Mouse (Mus musculus): ENCODE data around the gene Tpcn2. TPM values are rescaled to one million over a fixed set of nuclear protein-coding genes. Genes with fewer than 3 reads are reported as not detected.

Gene Tpcn2
- polyA plus RNA-seq, 2 experiments: 0.39 to 3.3 TPM

DNA sequence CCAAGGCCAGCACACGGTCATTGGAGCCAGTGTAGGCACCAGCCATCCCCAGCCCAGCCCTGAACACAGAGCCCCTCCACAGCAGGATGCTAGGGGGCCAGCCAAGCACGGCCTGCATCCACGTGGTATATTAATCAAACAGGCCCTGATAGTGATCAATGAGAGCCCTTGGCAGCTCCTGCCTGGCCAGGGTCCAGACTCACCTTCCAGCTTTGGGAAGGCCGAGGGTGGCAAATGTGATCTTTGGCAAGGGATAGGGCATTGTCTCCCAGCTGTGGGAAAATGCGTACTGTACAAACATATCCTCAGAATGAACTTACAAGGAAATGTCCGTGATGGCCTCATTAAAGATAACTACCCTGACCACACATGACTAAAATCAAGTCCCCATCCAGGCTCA lies 44.7 kb downstream of the Tpcn2 start:
- Histone ChIP-seq H3K4me2 (ENCODE audit: low read depth) (no peak overlapping the region), H3K9me3 (ENCODE audit: control insufficient read depth, low read length) (no peaks in the 10 kb centered on the region), H3K4me3 (ENCODE audit: insufficient read depth in 1 of 2, low read depth in 2 of 2, low read length in 2 of 2) (no peak overlapping the region), H3K27ac (no peak overlapping the region), H3K27me3 (ENCODE audit: control insufficient read depth, insufficient read depth, low read length) (no peaks in the 10 kb centered on the region), H3K4me1 (replicated peaks; ENCODE audit: control insufficient read depth in 2 of 2, insufficient read depth in 2 of 2, low read length in 1 of 2) (no peaks in the 10 kb centered on the region), H3K9ac (replicated peaks) (no peak overlapping the region), H3K36me3 (replicated peaks; ENCODE audit: control insufficient read depth, insufficient read depth, low read depth) (no peaks in the 10 kb centered on the region)
- 46% methylated on average over 6 of the region's 6 CpGs for WGBS (ENCODE audit: insufficient replicate concordance)
- ATAC-seq (ENCODE audit: insufficient read depth): no peak
- no peak for DNase-seq (ENCODE audit: low read depth in 3 of 3, low spot score in 3 of 3)
- TF ChIP-seq CTCF (IDR thresholded peaks at IDR 0.05; ENCODE audit: low read depth): no peak
- no peak for TF ChIP-seq EP300 (IDR thresholded peaks at IDR 0.05; ENCODE audit: low read depth)

DNA sequence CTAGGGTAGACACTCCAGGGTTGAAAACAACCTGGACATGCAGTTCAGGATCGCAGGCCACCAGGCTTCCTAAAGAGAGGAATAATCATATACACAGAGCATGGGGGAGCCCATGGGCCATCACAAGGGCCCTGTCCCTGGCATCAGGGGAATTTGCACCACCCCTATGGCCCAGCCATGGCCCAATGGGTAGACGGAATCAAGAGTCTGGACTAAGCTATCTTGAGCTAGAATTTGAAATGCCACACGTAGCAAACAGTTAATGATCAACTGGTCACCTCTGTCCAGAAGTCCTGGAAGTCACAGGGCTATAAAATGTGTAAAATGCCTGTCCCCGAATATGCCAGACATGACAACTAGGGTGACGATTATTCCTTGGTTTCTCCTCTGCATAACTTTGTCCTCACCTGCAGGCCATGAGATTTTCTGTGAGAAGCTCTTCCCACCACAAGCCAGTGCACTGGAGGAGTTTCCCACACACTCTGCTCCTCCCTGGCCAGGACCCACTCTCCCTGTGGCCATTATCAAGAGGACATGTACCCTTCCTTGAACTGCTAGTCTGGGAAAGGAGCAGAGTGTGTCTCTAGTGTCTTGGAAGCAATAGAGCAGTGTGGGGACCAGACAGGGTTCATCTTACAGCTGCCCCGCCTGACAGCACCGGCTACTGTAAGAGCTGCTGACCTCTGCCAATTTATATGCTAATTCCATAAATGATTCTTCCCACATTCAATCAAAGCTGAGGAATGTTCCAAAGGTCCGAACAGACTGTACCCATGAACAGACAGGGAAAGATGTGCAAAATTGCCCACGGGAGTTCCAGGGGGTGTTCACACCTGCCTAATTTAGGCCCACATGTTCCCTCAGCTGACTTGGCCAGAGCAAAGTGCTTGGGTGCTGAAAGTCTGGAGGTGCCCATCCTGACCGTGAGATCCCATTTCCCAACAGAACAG lies 48.7 kb downstream of the Tpcn2 start:
- no peak for TF ChIP-seq EP300 (IDR thresholded peaks at IDR 0.05; ENCODE audit: low read depth)
- no peak for TF ChIP-seq CTCF (IDR thresholded peaks at IDR 0.05; ENCODE audit: low read depth)
- ATAC-seq (ENCODE audit: insufficient read depth) (no peak), DNase-seq (ENCODE audit: low read depth in 3 of 3, low spot score in 3 of 3) (no peak)
- no peaks in the 10 kb centered on the region for H3K4me1 ChIP-seq (replicated peaks; ENCODE audit: control insufficient read depth in 2 of 2, insufficient read depth in 2 of 2, low read length in 1 of 2)
- no peak overlapping the region for H3K27ac ChIP-seq
- WGBS (ENCODE audit: insufficient replicate concordance): 54% methylated on average over 10 of the region's 10 CpGs
- no peak overlapping the region for H3K9ac ChIP-seq (replicated peaks)
- H3K4me2 ChIP-seq (ENCODE audit: low read depth): no peak overlapping the region
- H3K27me3 ChIP-seq (ENCODE audit: control insufficient read depth, insufficient read depth, low read length): no peaks in the 10 kb centered on the region
- no peaks in the 10 kb centered on the region for H3K36me3 ChIP-seq (replicated peaks; ENCODE audit: control insufficient read depth, insufficient read depth, low read depth)
- no peaks in the 10 kb centered on the region for H3K9me3 ChIP-seq (ENCODE audit: control insufficient read depth, low read length)
- no peak overlapping the region for H3K4me3 ChIP-seq (ENCODE audit: insufficient read depth in 1 of 2, low read depth in 2 of 2, low read length in 2 of 2)

DNA sequence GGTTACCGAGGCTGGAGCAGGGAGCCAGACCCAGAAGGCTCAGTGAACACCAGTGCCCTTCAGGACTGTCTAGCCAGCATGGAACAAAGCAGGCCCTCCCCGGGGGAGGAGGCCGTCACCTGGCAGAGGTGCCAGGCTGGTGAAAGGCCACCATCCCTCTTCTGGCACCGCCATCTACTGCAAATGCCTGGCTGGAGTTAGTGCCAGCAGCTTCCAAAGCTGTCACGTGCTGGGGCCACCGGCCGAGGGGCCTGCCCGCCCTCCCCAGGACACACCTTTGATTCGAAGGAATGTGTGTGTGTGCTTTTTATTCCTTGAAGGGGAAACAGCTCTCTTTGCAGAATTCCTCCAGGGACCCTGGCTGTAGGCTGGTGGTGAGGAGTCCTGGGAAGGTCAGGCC lies 52.2 kb downstream of the Tpcn2 start:
- Histone ChIP-seq H3K4me2 (ENCODE audit: low read depth) (no peak overlapping the region), H3K27ac (no peak overlapping the region), H3K4me1 (replicated peaks; ENCODE audit: control insufficient read depth in 2 of 2, insufficient read depth in 2 of 2, low read length in 1 of 2) (no peaks in the 10 kb centered on the region), H3K9ac (replicated peaks) (no peak overlapping the region), H3K4me3 (ENCODE audit: insufficient read depth in 1 of 2, low read depth in 2 of 2, low read length in 2 of 2) (no peak overlapping the region), H3K36me3 (replicated peaks; ENCODE audit: control insufficient read depth, insufficient read depth, low read depth) (no peaks in the 10 kb centered on the region), H3K9me3 (ENCODE audit: control insufficient read depth, low read length) (no peaks in the 10 kb centered on the region), H3K27me3 (ENCODE audit: control insufficient read depth, insufficient read depth, low read length) (no peaks in the 10 kb centered on the region)
- WGBS (ENCODE audit: insufficient replicate concordance): 70% methylated on average over 9 of the region's 9 CpGs
- no peak for DNase-seq (ENCODE audit: low read depth in 3 of 3, low spot score in 3 of 3)
- no peak for TF ChIP-seq CTCF (IDR thresholded peaks at IDR 0.05; ENCODE audit: low read depth)
- TF ChIP-seq EP300 (IDR thresholded peaks at IDR 0.05; ENCODE audit: low read depth): no peak
- ATAC-seq (ENCODE audit: insufficient read depth): no peak

DNA sequence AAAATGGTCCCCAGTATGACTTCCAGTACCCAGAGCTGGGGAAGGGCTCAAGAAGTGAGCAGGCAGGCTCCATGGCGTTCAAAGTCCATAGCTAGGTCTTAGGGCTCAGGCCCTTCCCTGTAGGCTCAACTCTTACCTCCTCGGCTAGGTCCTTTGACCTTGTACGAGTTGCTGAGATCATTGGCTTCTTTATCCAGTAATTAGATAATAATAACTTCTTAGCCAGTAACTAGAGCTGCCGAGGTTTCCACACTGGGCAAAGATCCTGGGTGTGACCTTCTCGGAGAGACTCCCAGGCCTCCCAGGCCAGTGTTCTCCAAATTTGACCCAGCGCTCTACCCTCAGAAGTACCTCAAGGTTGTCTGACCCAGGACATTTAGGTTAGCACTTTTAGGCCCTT lies 57.2 kb downstream of the Tpcn2 start:
- ATAC-seq (ENCODE audit: insufficient read depth) (no peak), DNase-seq (ENCODE audit: low read depth in 3 of 3, low spot score in 3 of 3) (no peak)
- 67% methylated on average over 6 of the region's 6 CpGs for WGBS (ENCODE audit: insufficient replicate concordance)
- Histone ChIP-seq H3K36me3 (replicated peaks; ENCODE audit: control insufficient read depth, insufficient read depth, low read depth) (no peaks in the 10 kb centered on the region), H3K9ac (replicated peaks) (no peak overlapping the region), H3K4me1 (replicated peaks; ENCODE audit: control insufficient read depth in 2 of 2, insufficient read depth in 2 of 2, low read length in 1 of 2) (no peaks in the 10 kb centered on the region), H3K27me3 (ENCODE audit: control insufficient read depth, insufficient read depth, low read length) (no peaks in the 10 kb centered on the region), H3K9me3 (ENCODE audit: control insufficient read depth, low read length) (no peaks in the 10 kb centered on the region), H3K4me3 (ENCODE audit: insufficient read depth in 1 of 2, low read depth in 2 of 2, low read length in 2 of 2) (no peak overlapping the region), H3K4me2 (ENCODE audit: low read depth) (no peak overlapping the region), H3K27ac (no peak overlapping the region)
- TF ChIP-seq CTCF (IDR thresholded peaks at IDR 0.05; ENCODE audit: low read depth): no peak

DNA sequence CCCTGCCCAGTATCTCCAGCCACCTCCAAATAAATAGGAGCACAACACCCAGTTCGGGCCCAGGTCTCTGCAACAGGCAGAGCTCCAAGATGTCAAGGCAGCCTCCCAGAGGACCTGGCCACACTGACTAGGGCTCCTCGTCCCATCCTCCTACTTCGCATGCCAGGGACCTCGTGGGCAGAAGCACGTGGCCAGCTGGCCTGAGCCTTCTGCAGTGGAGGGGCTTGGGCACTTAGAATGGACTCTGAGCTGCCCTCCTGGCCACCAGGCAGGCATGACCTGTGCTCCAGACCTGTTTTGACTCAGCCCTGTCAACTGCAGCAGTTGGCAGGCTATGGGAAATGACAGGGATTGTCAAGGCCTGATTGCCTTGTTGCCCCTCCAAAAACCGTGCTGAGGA lies 58.2 kb downstream of the Tpcn2 start:
- no peak overlapping the region for H3K27ac ChIP-seq
- H3K4me2 ChIP-seq (ENCODE audit: low read depth): no peak overlapping the region
- H3K9ac ChIP-seq (replicated peaks): no peak overlapping the region
- WGBS (ENCODE audit: insufficient replicate concordance): 52% methylated on average over 6 of the region's 6 CpGs
- ATAC-seq (ENCODE audit: insufficient read depth) (no peak), DNase-seq (ENCODE audit: low read depth in 3 of 3, low spot score in 3 of 3) (no peak)
- H3K9me3 ChIP-seq (ENCODE audit: control insufficient read depth, low read length): no peaks in the 10 kb centered on the region
- no peak overlapping the region for H3K4me3 ChIP-seq (ENCODE audit: insufficient read depth in 1 of 2, low read depth in 2 of 2, low read length in 2 of 2)
- H3K4me1 ChIP-seq (replicated peaks; ENCODE audit: control insufficient read depth in 2 of 2, insufficient read depth in 2 of 2, low read length in 1 of 2): no peaks in the 10 kb centered on the region
- TF ChIP-seq EP300 (IDR thresholded peaks at IDR 0.05; ENCODE audit: low read depth) (no peak), CTCF (IDR thresholded peaks at IDR 0.05; ENCODE audit: low read depth) (no peak)
- no peaks in the 10 kb centered on the region for H3K36me3 ChIP-seq (replicated peaks; ENCODE audit: control insufficient read depth, insufficient read depth, low read depth)
- no peaks in the 10 kb centered on the region for H3K27me3 ChIP-seq (ENCODE audit: control insufficient read depth, insufficient read depth, low read length)
